8 mouse cellular contexts compared by ENCODE assay signal in genomic region chr3:89178107-89178385, GRCm38 (mm10). TPM values are rescaled to one million over a fixed set of nuclear protein-coding genes. Genes with fewer than 3 reads are reported as not detected.
A peak's percentile ranks its signal among the peaks of the same experiment; 100 is the strongest.
DNase-seq lines count a peak whose midpoint lies in the region; ATAC-seq and TF ChIP-seq lines count a peak whose summit lies in the region.

No protein-coding gene starts in this region.

- peaks cover 11% of the 10 kb centered on the region for H3K4me1 ChIP-seq in testis, adult 2 months (ENCODE audit: control insufficient read depth, insufficient read depth, low read length)
- peaks cover 24% of the 10 kb centered on the region for H3K4me1 ChIP-seq in liver, embryonic 11.5 days (replicated peaks; ENCODE audit: control insufficient read depth, insufficient read depth, low read length)

- WGBS in liver, embryonic 11.5 days, result 7% methylated on average over 6 of the region's 6 CpGs

- H3K27ac ChIP-seq in testis, adult 2 months (ENCODE audit: control insufficient read depth, insufficient read depth, low read depth, low read length), result no peak overlapping the region
- peak overlapping the region; percentile 75 for H3K27ac ChIP-seq in liver, embryonic 11.5 days (ENCODE audit: low read depth, low read length)

- DNase-seq in cerebellum, adult 11-12 months, result peak; percentile 8
- DNase-seq in cerebellum, adult 8-10 months, result no peak
- no peak for DNase-seq in testis, postnatal 10 days (ENCODE audit: low spot score)
- no peak for DNase-seq in liver, embryonic 11.5 days (ENCODE audit: low spot score)
- no peak for DNase-seq in retina, embryonic 14.5 days (ENCODE audit: low spot score)
- DNase-seq in layer of hippocampus, postnatal 10 days (ENCODE audit: low spot score in 2 of 2), result no peak
- DNase-seq in spleen, postnatal 14 days (ENCODE audit: low spot score in 2 of 2), result no peak

- peak overlapping the region; percentile 90 for H3K9ac ChIP-seq in liver, embryonic 11.5 days (ENCODE audit: low read depth, low read length)

- peak overlapping the region; percentile 84 for H3K4me3 ChIP-seq in testis, adult 2 months (ENCODE audit: control insufficient read depth, low read depth, low read length)
- peak overlapping the region; percentile 84 for H3K4me3 ChIP-seq in liver, embryonic 11.5 days (ENCODE audit: low read depth, low read length)

- TF ChIP-seq POLR2A in testis, adult 2 months (IDR thresholded peaks at IDR 0.05; ENCODE audit: control insufficient read depth, low read depth, low read length), result no peak

- no peaks in the 10 kb centered on the region for H3K27me3 ChIP-seq in testis, adult 2 months (ENCODE audit: control insufficient read depth, insufficient read depth, low read length)
- no peaks in the 10 kb centered on the region for H3K27me3 ChIP-seq in liver, embryonic 11.5 days (replicated peaks; ENCODE audit: control insufficient read depth, insufficient read depth, low read length)

- TF ChIP-seq CTCF in testis, adult 2 months (IDR thresholded peaks at IDR 0.05; ENCODE audit: control insufficient read depth, insufficient read depth, insufficient replicate concordance, low read depth, low read length), result no peak

- H3K36me3 ChIP-seq in testis, adult 2 months (ENCODE audit: control insufficient read depth, insufficient read depth, low read length), result peaks cover 4% of the 10 kb centered on the region; the same call in 1 of the 2 replicates
- peaks cover 60% of the 10 kb centered on the region for H3K36me3 ChIP-seq in liver, embryonic 11.5 days (ENCODE audit: control insufficient read depth, insufficient read depth, low read length)

- ATAC-seq in liver, embryonic 11.5 days (replicated peaks; ENCODE audit: low FRiP score), result no peak

- H3K4me2 ChIP-seq in liver, embryonic 11.5 days, result peak overlapping the region; percentile 76

- H3K9me3 ChIP-seq in liver, embryonic 11.5 days (ENCODE audit: control insufficient read depth, low read length), result no peaks in the 10 kb centered on the region

RNA-seq across cellular contexts. Expression of gene Scamp3, which starts 0.8 kb away (rescaled TPM):
- polyA plus RNA-seq in testis, adult 2 months (2012; rRNA removed), result 70.9 and 73.0 TPM in 2 replicates
- 110 and 116 TPM in 2 replicates for polyA plus RNA-seq in liver, embryonic 11.5 days (2014; fragmentation: Nextera tagmentation; extraction: Ambion mirVana)
- 10 to 100 TPM; 79.4 to 79.6 TPM for total RNA-seq in layer of hippocampus, postnatal 10 days (2021)

RNA-seq across cellular contexts. Expression of gene Fam189b, which starts 4.9 kb away (rescaled TPM):
- polyA plus RNA-seq in testis, adult 2 months (2012; rRNA removed), result 5.7 and 7.1 TPM in 2 replicates
- polyA plus RNA-seq in liver, embryonic 11.5 days (2014; fragmentation: Nextera tagmentation; extraction: Ambion mirVana), result 12.7 and 13.5 TPM in 2 replicates
- 10 to 100 TPM; 65.8 to 69.5 TPM for total RNA-seq in layer of hippocampus, postnatal 10 days (2021)

RNA-seq across cellular contexts. Expression of gene Clk2, which starts 13.5 kb away (rescaled TPM):
- 48.3 and 50.6 TPM in 2 replicates for polyA plus RNA-seq in testis, adult 2 months (2012; rRNA removed)
- 18.8 and 22.8 TPM in 2 replicates for polyA plus RNA-seq in liver, embryonic 11.5 days (2014; fragmentation: Nextera tagmentation; extraction: Ambion mirVana)
- total RNA-seq in layer of hippocampus, postnatal 10 days (2021), result 10 to 100 TPM; 52.0 to 55.9 TPM

RNA-seq across cellular contexts. Expression of gene Hcn3, which starts 18.1 kb away (rescaled TPM):
- polyA plus RNA-seq in testis, adult 2 months (2012; rRNA removed), result 1.7 and 2.2 TPM in 2 replicates
- polyA plus RNA-seq in liver, embryonic 11.5 days (2014; fragmentation: Nextera tagmentation; extraction: Ambion mirVana), result 1.2 and 1.6 TPM in 2 replicates
- total RNA-seq in layer of hippocampus, postnatal 10 days (2021), result 10 to 100 TPM; 30.9 to 35.1 TPM

RNA-seq across cellular contexts. Expression of gene Gba, which starts 24.7 kb away (rescaled TPM):
- 17.4 and 19.9 TPM in 2 replicates for polyA plus RNA-seq in testis, adult 2 months (2012; rRNA removed)
- 38.5 and 42.1 TPM in 2 replicates for polyA plus RNA-seq in liver, embryonic 11.5 days (2014; fragmentation: Nextera tagmentation; extraction: Ambion mirVana)
- total RNA-seq in layer of hippocampus, postnatal 10 days (2021), result 10 to 100 TPM; 57.9 to 58.7 TPM
